Mouse (Mus musculus): ENCODE measurements around the gene Mup4. TPM values are rescaled to one million over a fixed set of nuclear protein-coding genes. Genes with fewer than 3 reads are reported as not detected.
"Not testable (repeated sequence)": the region's sequence is repeated elsewhere in the genome, so short reads cannot be mapped to it uniquely, and the experiment has no call there.

The Mup4 gene
- polyA plus RNA-seq (2012; rRNA removed), result not detected in 2 replicates

- Histone ChIP-seq H3K4me3 (ENCODE audit: control insufficient read depth, low read depth, low read length) (no peak within 1 kb of the TSS), H3K4me1 (ENCODE audit: control insufficient read depth, insufficient read depth, low read length) (no peaks in the 10 kb centered on the region), H3K36me3 (ENCODE audit: control insufficient read depth, insufficient read depth, low read length) (no peaks in the 10 kb centered on the region), H3K27ac (ENCODE audit: control insufficient read depth, insufficient read depth, low read depth, low read length) (no peak within 1 kb of the TSS), H3K27me3 (ENCODE audit: control insufficient read depth, insufficient read depth, low read length) (no peaks in the 10 kb centered on the region)
- TF ChIP-seq CTCF (IDR thresholded peaks at IDR 0.05; ENCODE audit: control insufficient read depth, insufficient read depth, insufficient replicate concordance, low read depth, low read length) (no peak), POLR2A (IDR thresholded peaks at IDR 0.05; ENCODE audit: control insufficient read depth, low read depth, low read length) (no peak)
Measured at GRCm38 (mm10) chr4:59960610-59961009, at the start of gene Mup4. TSS of gene Mup4 (minus strand) at chr4:59960710.

GRCm38 (mm10) chr4:59997894-59998293 lies 37.4 kb upstream of the Mup4 start:
- not testable (repeated sequence) for H3K4me3 ChIP-seq (ENCODE audit: control insufficient read depth, low read depth, low read length); H3K36me3 ChIP-seq (ENCODE audit: control insufficient read depth, insufficient read depth, low read length); H3K27me3 ChIP-seq (ENCODE audit: control insufficient read depth, insufficient read depth, low read length); H3K27ac ChIP-seq (ENCODE audit: control insufficient read depth, insufficient read depth, low read depth, low read length); H3K4me1 ChIP-seq (ENCODE audit: control insufficient read depth, insufficient read depth, low read length)

GRCm38 (mm10) chr4:59963405-59964344 lies 3.2 kb upstream of the Mup4 start, which contains the start of gene Mup6:
TSS of gene Mup6 (plus strand) at chr4:59964294.
- Histone ChIP-seq H3K27me3 (ENCODE audit: control insufficient read depth, insufficient read depth, low read length) (no peaks in the 10 kb centered on the region), H3K27ac (ENCODE audit: control insufficient read depth, insufficient read depth, low read depth, low read length) (no peak within 1 kb of the TSS), H3K4me3 (ENCODE audit: control insufficient read depth, low read depth, low read length) (no peak within 1 kb of the TSS), H3K36me3 (ENCODE audit: control insufficient read depth, insufficient read depth, low read length) (no peaks in the 10 kb centered on the region), H3K4me1 (ENCODE audit: control insufficient read depth, insufficient read depth, low read length) (no peaks in the 10 kb centered on the region)
- TF ChIP-seq CTCF (IDR thresholded peaks at IDR 0.05; ENCODE audit: control insufficient read depth, insufficient read depth, insufficient replicate concordance, low read depth, low read length) (no peak), POLR2A (IDR thresholded peaks at IDR 0.05; ENCODE audit: control insufficient read depth, low read depth, low read length) (no peak)

- no peak overlapping the region for H3K27ac ChIP-seq (ENCODE audit: control insufficient read depth, insufficient read depth, low read depth, low read length)
- no peaks in the 10 kb centered on the region for H3K4me1 ChIP-seq (ENCODE audit: control insufficient read depth, insufficient read depth, low read length)
- H3K4me3 ChIP-seq (ENCODE audit: control insufficient read depth, low read depth, low read length), result no peak overlapping the region
- no peaks in the 10 kb centered on the region for H3K36me3 ChIP-seq (ENCODE audit: control insufficient read depth, insufficient read depth, low read length)
- TF ChIP-seq CTCF (IDR thresholded peaks at IDR 0.05; ENCODE audit: control insufficient read depth, insufficient read depth, insufficient replicate concordance, low read depth, low read length) (no peak), POLR2A (IDR thresholded peaks at IDR 0.05; ENCODE audit: control insufficient read depth, low read depth, low read length) (no peak)
- no peaks in the 10 kb centered on the region for H3K27me3 ChIP-seq (ENCODE audit: control insufficient read depth, insufficient read depth, low read length)
Measured at GRCm38 (mm10) chr4:59937543-59937942, 23.0 kb downstream of the Mup4 start.

- Histone ChIP-seq H3K4me3 (ENCODE audit: control insufficient read depth, low read depth, low read length) (no peak overlapping the region), H3K4me1 (ENCODE audit: control insufficient read depth, insufficient read depth, low read length) (no peaks in the 10 kb centered on the region), H3K36me3 (ENCODE audit: control insufficient read depth, insufficient read depth, low read length) (no peaks in the 10 kb centered on the region), H3K27me3 (ENCODE audit: control insufficient read depth, insufficient read depth, low read length) (no peaks in the 10 kb centered on the region), H3K27ac (ENCODE audit: control insufficient read depth, insufficient read depth, low read depth, low read length) (no peak overlapping the region)
- TF ChIP-seq POLR2A (IDR thresholded peaks at IDR 0.05; ENCODE audit: control insufficient read depth, low read depth, low read length), result no peak
- TF ChIP-seq CTCF (IDR thresholded peaks at IDR 0.05; ENCODE audit: control insufficient read depth, insufficient read depth, insufficient replicate concordance, low read depth, low read length), result no peak
Measured at GRCm38 (mm10) chr4:59932505-59933281, 27.8 kb downstream of the Mup4 start.

- Histone ChIP-seq H3K4me1 (ENCODE audit: control insufficient read depth, insufficient read depth, low read length) (no peaks in the 10 kb centered on the region), H3K4me3 (ENCODE audit: control insufficient read depth, low read depth, low read length) (no peak overlapping the region), H3K27ac (ENCODE audit: control insufficient read depth, insufficient read depth, low read depth, low read length) (no peak overlapping the region), H3K36me3 (ENCODE audit: control insufficient read depth, insufficient read depth, low read length) (no peaks in the 10 kb centered on the region), H3K27me3 (ENCODE audit: control insufficient read depth, insufficient read depth, low read length) (no peaks in the 10 kb centered on the region)
- no peak for TF ChIP-seq POLR2A (IDR thresholded peaks at IDR 0.05; ENCODE audit: control insufficient read depth, low read depth, low read length)
- peak; percentile 44; the same call in 1 of the 2 replicates for TF ChIP-seq CTCF (IDR thresholded peaks at IDR 0.05; ENCODE audit: control insufficient read depth, insufficient read depth, insufficient replicate concordance, low read depth, low read length)
Measured at GRCm38 (mm10) chr4:59928347-59928746, 32.2 kb downstream of the Mup4 start.

GRCm38 (mm10) chr4:59927666-59928065 lies 32.8 kb downstream of the Mup4 start:
- Histone ChIP-seq H3K27me3 (ENCODE audit: control insufficient read depth, insufficient read depth, low read length) (no peaks in the 10 kb centered on the region), H3K36me3 (ENCODE audit: control insufficient read depth, insufficient read depth, low read length) (no peaks in the 10 kb centered on the region), H3K27ac (ENCODE audit: control insufficient read depth, insufficient read depth, low read depth, low read length) (no peak overlapping the region), H3K4me1 (ENCODE audit: control insufficient read depth, insufficient read depth, low read length) (no peaks in the 10 kb centered on the region), H3K4me3 (ENCODE audit: control insufficient read depth, low read depth, low read length) (no peak overlapping the region)
- TF ChIP-seq CTCF (IDR thresholded peaks at IDR 0.05; ENCODE audit: control insufficient read depth, insufficient read depth, insufficient replicate concordance, low read depth, low read length) (no peak), POLR2A (IDR thresholded peaks at IDR 0.05; ENCODE audit: control insufficient read depth, low read depth, low read length) (no peak)

Data from testis, adult 2 months (tissue).